Mouse (Mus musculus): ENCODE data around the gene Ror1.

DNA sequence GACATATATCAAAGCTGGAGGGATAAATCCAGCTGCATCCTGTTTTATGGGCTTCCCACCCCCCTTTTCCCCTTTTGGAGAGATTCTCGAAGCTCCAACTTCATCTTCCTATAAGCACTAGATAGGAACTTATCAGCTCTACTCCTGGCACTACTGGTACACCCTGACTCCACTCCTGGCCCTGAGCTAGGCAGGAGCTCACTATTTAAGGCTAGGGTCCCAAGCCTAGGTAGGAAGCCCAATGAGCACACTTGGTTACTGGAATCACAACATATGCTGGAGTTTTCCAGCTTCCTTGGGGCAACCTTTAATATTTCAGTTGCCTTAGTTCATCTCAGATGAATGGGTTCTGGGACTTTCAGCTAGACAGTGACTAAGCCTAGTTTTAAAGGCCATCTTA lies 156.5 kb downstream of the Ror1 start:
- TF ChIP-seq CTCF (IDR thresholded peaks at IDR 0.05; ENCODE audit: borderline replicate concordance, insufficient read depth, low read length) (no peak), POLR2A (IDR thresholded peaks at IDR 0.05; ENCODE audit: low read depth, low read length) (no peak)

Data from embryonic fibroblast, embryonic 13.5 days (primary cell).